Mouse (Mus musculus): ENCODE results near the gene Dgat2.

Dgat2 gene

GRCm38 (mm10) chr7:99161529-99161928 is 21.0 kb downstream of the Dgat2 start:
- DNase-seq = no peak

DNA sequence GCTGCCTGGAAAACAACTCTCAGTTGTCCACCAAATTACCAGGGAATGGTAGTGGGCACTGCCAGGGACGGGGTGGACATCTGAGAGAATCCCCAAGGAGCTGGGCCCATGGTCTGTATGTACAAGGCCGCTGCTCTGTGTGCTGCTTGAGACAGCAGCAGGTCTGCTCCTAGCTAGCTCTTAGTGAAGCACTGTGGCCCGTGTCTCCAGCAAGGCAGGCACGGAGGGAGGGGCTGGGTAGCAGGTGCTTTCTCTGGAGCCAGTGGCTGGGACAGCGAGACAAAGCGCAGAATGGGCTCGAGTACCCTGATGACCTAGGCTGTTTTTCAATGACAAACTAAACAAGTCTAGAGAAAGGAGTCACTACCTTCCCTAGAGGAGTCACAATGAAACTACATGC is 21.5 kb downstream of the Dgat2 start:
- DNase-seq = no peak

DNA sequence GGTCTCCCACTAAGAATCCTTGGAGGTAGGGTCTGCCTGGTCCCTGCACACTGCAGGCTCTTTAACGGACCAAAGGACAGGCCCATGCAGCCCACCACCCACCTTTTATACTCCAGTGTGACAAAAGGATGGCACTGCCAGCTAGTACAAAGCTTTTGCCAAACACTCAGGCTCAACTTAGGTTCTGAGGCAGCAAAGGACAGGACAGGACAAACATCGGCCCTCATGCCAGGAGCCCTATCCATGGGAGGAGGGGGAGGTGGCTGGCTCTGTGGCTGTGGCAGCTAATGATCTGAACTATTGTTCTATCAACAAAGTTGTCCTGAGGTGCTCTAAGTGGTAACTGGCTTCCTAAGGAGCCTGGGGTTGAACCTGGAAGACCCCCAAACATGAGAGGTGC is 23.1 kb downstream of the Dgat2 start:
- DNase-seq = no peak

DNA sequence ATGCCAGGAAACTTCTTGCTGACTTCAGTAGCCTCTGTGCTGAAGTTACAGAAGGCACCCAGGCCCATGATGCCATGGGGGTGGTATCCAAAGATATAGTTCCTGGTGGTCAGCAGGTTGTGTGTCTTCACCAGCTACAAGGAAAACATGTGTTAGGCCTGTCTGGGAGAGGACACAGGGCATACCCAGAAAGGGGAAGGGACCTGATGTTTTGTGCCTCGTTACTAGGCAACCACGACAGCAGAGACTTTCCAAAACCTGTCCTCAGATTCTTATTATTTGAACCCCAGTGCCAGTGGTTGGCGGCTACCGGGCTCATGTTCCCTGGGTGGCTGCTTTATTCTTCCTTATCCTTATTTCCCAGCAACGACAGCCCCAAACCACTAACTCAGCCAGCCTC is 23.6 kb downstream of the Dgat2 start:
- DNase-seq = no peak

DNA sequence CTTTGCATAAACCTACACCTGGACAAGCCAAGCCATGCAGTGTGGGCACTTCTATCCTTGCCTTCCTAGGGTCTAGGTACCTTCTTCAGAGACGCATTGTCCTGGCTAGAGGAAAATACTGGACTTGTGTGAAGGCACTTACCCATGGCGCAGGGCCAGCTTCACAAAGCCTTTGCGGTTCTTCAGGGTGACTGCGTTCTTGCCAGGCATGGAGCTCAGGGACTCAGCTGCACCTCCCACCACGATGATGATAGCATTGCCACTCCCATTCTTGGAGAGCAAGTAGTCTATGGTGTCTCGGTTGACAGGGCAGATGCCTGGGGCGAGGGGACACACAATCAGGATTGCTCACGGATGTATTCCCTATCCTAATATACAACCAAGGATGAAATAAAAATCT is 24.5 kb downstream of the Dgat2 start:
- no peak for DNase-seq

DNA sequence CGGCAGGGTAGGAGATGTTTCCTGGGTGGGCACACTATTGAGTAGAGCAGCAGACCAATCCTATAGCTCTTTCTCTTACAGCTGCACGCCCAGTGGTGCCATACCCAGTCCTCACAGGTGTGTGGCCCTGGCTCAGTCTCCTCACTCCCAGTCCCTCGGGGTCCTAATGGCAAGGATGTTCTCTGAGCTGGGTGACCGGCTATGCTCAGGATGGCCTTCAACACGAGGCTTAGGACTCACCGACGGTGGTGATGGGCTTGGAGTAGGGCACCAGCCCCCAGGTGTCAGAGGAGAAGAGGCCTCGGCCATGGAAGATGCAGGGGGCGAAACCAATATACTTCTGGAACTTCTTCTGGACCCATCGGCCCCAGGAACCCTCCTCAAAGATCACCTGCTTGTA is 25.8 kb downstream of the Dgat2 start:
- no peak for DNase-seq

GRCm38 (mm10) chr7:99155311-99156289 is 26.9 kb downstream of the Dgat2 start:
- no peak for DNase-seq

DNA sequence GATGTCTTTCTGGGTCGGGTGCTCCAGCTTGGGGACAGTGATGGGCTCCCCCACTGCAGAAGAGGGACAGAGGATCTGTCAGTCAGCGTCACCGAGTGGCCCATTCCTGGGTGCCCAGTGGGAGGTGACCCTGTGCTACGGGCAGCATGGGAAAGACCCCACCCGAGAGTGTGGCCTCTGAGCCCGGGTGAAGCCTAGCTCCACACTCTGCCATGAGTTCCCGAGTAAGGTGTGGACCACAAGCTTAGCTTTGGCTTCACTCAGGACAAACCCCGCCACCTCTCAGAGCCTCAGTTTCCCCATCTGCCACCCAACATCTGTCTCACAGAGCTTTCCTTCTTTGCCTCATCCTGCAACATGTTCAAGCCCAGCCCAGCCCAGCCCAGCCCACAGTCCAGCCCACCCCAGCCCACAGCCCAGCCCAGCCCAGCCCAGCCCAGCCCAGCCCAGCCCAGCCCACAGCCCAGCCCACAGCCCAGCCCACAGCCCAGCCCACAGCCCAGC is 27.8 kb downstream of the Dgat2 start:
- DNase-seq = no peak

DNA sequence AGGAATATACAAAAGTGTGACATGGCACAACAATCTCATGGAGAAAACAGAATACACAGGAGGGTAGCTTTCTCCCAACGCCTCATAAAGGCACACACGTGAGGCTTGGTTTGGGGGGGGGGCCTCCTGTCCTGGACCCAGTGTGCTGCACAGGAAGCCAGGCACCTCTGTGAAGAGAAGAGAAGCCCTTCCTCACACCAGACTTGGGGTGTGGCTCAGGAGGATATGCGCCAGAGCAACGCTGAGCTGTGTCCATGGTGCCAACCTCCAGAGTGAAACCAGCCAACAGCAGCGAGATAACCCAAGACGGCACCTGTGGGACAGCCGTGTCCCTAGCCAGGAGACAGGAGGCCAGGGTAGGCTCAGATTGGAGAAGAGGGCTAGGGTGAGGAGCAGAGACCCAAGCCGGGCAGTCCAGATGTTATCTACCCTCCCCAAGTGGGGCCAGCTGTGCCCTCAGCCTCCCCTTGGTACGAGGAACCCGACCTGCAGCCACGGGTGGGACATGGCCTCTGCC is 28.8 kb downstream of the Dgat2 start:
- DNase-seq = no peak

DNA sequence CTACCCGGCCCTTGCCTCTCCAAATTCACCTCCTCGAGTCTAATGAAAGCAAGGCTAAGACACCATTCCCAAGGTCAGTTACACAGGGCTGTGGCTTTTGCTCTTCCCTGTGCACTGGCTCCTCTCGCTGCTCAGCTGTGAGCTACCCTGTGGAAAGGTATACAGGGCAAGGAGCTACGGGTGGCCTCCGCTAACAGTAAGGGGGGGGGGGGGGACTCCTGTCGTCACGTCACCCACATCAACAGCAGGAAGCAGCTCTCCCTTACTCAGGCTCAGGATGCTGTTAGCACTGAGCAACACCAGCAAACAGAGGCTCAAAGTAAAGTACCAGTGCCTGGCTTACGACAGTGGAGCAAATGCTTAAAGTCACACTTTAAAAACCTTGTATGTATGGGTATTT is 29.8 kb downstream of the Dgat2 start:
- DNase-seq = no peak

- DNase-seq = peak; percentile 97
These were observed 31.2 kb downstream of the Dgat2 start for GRCm38 (mm10) chr7:99151342-99151741.

- DNase-seq = no peak
These were observed 33.5 kb downstream of the Dgat2 start for GRCm38 (mm10) chr7:99149017-99149416.

- DNase-seq = no peak
These were observed 35.0 kb downstream of the Dgat2 start for GRCm38 (mm10) chr7:99147494-99147893.

GRCm38 (mm10) chr7:99146906-99147305 is 35.6 kb downstream of the Dgat2 start:
- DNase-seq = no peak

DNA sequence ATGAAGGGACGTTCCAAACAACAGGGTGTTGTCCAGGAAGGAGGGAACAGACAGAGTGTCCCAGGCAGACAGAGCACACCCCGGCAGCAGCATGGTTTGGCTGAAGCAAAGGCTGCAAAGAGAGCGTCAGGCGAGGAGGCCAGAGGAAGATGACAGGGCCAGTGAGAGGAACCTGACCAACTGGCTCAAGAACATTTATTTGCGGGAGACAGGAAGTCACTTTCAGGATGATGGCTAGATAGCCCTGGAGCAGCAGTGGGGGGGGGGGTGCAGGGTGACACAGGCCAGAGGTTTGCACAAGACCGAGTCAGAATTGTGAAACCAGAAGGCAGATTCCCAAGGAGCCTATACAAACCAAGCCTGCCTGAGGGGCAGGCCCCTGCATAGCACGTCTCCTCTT is 36.5 kb downstream of the Dgat2 start:
- DNase-seq = no peak

GRCm38 (mm10) chr7:99144616-99145015 is 37.9 kb downstream of the Dgat2 start:
- peak; percentile 50 for DNase-seq

DNA sequence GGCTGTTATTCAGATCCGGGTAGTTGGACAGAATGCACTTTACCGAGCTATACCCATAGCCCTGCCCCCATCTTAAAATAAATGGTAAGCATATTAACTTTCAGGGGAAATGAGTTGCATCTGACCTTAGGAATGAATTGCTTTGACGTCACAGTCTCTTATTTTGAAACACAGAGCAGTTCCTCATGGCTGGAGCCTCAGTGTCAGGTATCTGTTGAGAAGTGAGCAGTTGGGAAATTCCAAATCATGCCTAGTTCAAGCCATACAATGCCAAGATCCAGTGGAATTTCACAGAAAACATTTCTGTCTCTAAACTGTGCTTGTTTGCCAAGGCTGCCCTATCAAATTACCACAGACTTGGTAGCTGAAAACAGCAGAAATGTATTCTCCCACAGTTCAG is 39.3 kb downstream of the Dgat2 start:
- no peak for DNase-seq

DNA sequence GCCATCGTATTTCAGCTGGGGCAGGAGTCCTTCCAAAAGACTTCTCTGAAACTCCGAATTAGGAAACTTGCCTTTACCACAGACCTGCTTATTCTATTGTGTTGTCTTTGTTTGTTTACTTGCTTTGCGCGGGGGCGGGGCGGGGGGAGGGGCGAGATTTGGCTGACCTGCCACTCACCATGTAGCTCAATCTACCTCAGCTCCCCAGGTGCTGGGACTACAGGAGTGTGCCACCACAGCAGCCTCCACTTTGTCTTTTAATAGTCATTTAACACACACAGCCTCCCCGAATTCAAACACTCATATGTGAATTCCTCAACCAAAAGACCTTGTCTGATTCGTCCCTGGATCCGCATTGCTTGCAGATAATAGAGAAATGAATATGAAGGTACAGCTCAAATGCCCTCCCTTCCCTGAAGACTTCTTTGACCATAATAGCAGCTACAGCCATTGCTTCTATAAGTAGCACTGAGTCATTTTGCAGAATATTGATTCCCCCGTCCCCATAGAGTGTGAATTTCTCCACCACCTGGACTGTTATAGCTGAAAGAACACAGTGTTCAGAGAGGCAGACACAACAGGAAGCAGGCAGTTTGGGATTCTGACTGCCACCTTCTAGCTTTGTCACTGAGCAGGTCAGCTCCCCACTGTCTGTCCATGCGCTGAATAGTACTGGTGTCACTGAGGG is 40.5 kb downstream of the Dgat2 start:
- DNase-seq = no peak

GRCm38 (mm10) chr7:99140984-99141918 is 41.3 kb downstream of the Dgat2 start, which contains the start of gene Uvrag:
Gene Uvrag (minus strand): TSS chr7:99141141.
- DNase-seq = peak; percentile 98

- no peak for DNase-seq
These were observed 42.0 kb downstream of the Dgat2 start for GRCm38 (mm10) chr7:99140511-99140910.

GRCm38 (mm10) chr7:99139841-99140491 is 42.6 kb downstream of the Dgat2 start:
- no peak for DNase-seq

DNA sequence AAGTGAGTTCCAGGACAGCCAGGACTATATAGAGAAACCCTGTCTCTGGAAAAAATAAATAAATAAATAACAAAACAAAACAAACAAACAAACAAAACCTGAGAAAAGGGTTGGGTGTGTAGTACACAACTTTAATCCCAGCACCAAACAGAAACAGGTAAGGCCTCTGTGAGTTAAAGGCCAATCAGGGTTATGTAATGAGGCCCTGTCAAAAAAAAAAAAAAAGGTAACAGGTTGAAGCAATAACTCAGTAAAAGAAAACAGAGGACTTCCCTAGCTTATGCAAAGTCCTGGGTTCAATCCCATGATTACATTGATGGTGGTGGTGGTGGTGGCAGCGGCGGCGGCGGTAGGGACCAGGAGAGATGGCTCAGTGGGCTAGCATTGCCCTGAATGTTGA is 45.0 kb downstream of the Dgat2 start:
- no peak for DNase-seq
